Mouse (Mus musculus): Measurements from ENCODE around the gene Mslnl.
"Not testable (repeated sequence)": the region's sequence is repeated elsewhere in the genome, so short reads cannot be mapped to it uniquely, and the experiment has no call there.

The Mslnl gene

GRCm38 (mm10) chr17:25735745-25736144, at the start of gene Mslnl:
Gene Mslnl (plus strand): TSS chr17:25736042.
- in situ Hi-C loops (cut with MboI, MseI): loop anchor here (5.0 kb wide), 1 partner anchor 67 kb away; no protein-coding TSS in a partner anchor

GRCm38 (mm10) chr17:25686323-25686722, 49.5 kb upstream of the Mslnl start:
- in situ Hi-C loops (cut with MboI, MseI): no loop called here

- in situ Hi-C loops (cut with MboI, MseI): no loop called here
Observed at GRCm38 (mm10) chr17:25688922-25689321, 46.9 kb upstream of the Mslnl start.

GRCm38 (mm10) chr17:25696263-25696662, 39.6 kb upstream of the Mslnl start:
- in situ Hi-C loops (cut with MboI, MseI): no loop called here

- in situ Hi-C loops (cut with MboI, MseI): no loop called here
Observed at GRCm38 (mm10) chr17:25698446-25698845, 37.4 kb upstream of the Mslnl start.

GRCm38 (mm10) chr17:25700863-25701496, 34.9 kb upstream of the Mslnl start:
- in situ Hi-C loops (cut with MboI, MseI): no loop called here

- in situ Hi-C loops (cut with MboI, MseI): no loop called here
Observed at GRCm38 (mm10) chr17:25709994-25710393, 25.8 kb upstream of the Mslnl start.

- in situ Hi-C loops (cut with MboI, MseI): no loop called here
Observed at GRCm38 (mm10) chr17:25711136-25711535, 24.7 kb upstream of the Mslnl start.

GRCm38 (mm10) chr17:25715627-25716026, 20.2 kb upstream of the Mslnl start:
- in situ Hi-C loops (cut with MboI, MseI): no loop called here

GRCm38 (mm10) chr17:25716130-25716529, 19.7 kb upstream of the Mslnl start:
- in situ Hi-C loops (cut with MboI, MseI): no loop called here

GRCm38 (mm10) chr17:25716711-25717637, 18.9 kb upstream of the Mslnl start, which contains the start of gene Gng13:
Gene Gng13 (plus strand): TSS chr17:25717171.
- in situ Hi-C loops (cut with MboI, MseI): no loop called here

- in situ Hi-C loops (cut with MboI, MseI): no loop called here
Observed at GRCm38 (mm10) chr17:25717691-25718090, 18.2 kb upstream of the Mslnl start.

- in situ Hi-C loops (cut with MboI, MseI): no loop called here
Observed at GRCm38 (mm10) chr17:25721476-25721875, 14.4 kb upstream of the Mslnl start.

- in situ Hi-C loops (cut with MboI, MseI): no loop called here
Observed at GRCm38 (mm10) chr17:25723470-25723869, 12.4 kb upstream of the Mslnl start.

- in situ Hi-C loops (cut with MboI, MseI): no loop called here
Observed at GRCm38 (mm10) chr17:25723919-25724318, 11.9 kb upstream of the Mslnl start.

- in situ Hi-C loops (cut with MboI, MseI): no loop called here
Observed at GRCm38 (mm10) chr17:25725264-25725663, 10.6 kb upstream of the Mslnl start.

- in situ Hi-C loops (cut with MboI, MseI): no loop called here
Observed at GRCm38 (mm10) chr17:25727265-25728008, 8.4 kb upstream of the Mslnl start, which contains the start of the genes Chtf18 and Rpusd1. Gene Chtf18 (minus strand): TSS chr17:25727419. Gene Rpusd1 (plus strand): TSS chr17:25727670.

GRCm38 (mm10) chr17:25728009-25728270, 7.9 kb upstream of the Mslnl start:
- in situ Hi-C loops (cut with MboI, MseI): no loop called here

GRCm38 (mm10) chr17:25732082-25732481, 3.8 kb upstream of the Mslnl start:
- in situ Hi-C loops (cut with MboI, MseI): no loop called here

- in situ Hi-C loops (cut with MboI, MseI): loop anchor here (5.0 kb wide), 1 partner anchor 67 kb away; no protein-coding TSS in a partner anchor
Observed at GRCm38 (mm10) chr17:25735246-25735645, 596 bp upstream of the Mslnl start.

- in situ Hi-C loops (cut with MboI, MseI): loop anchor here (5.0 kb wide), 1 partner anchor 63 kb away; no protein-coding TSS in a partner anchor
Observed at GRCm38 (mm10) chr17:25738861-25739260, 3.0 kb downstream of the Mslnl start.

- in situ Hi-C loops (cut with MboI, MseI): not testable (repeated sequence)
Observed at GRCm38 (mm10) chr17:25741471-25741870, 5.6 kb downstream of the Mslnl start.

All from regulatory T cell (primary cell).